Mouse (Mus musculus) olfactory bulb, adult 2 months (tissue): ENCODE measurements around the gene Kcnrg.

Experiments
- CTCF ChIP-seq: fragments of 200-500 bp; IDR thresholded peaks from 2 replicates; pipeline ENCODE4 v1.5.1; 2012; ENCODE audit warnings: low read depth, mild to moderate bottlenecking, low read length, moderate library complexity; ENCODE audit not compliant: insufficient read depth
- POLR2A ChIP-seq: fragments of 200-500 bp; IDR thresholded peaks from 2 replicates; pipeline ENCODE4 v1.6.1; 2012; ENCODE audit warnings: mild to moderate bottlenecking, low read depth, low read length, moderate library complexity; ENCODE audit not compliant: insufficient read depth

GRCm38 (mm10) chr14:61575066-61575465 is 32.2 kb upstream of the Kcnrg start:
- TF ChIP-seq CTCF (no peak), POLR2A (no peak)
